Mouse (Mus musculus): ENCODE measurements around the gene Tmem106c.

Gene Tmem106c

GRCm38 (mm10) chr15:97954671-97955070 is 9.3 kb upstream of the Tmem106c start:
- no peak for DNase-seq

- no peak for DNase-seq
These were observed 8.7 kb upstream of the Tmem106c start for GRCm38 (mm10) chr15:97955286-97955685.

- DNase-seq: no peak
These were observed 8.3 kb upstream of the Tmem106c start for GRCm38 (mm10) chr15:97955742-97956141.

- no peak for DNase-seq
These were observed 7.6 kb upstream of the Tmem106c start for GRCm38 (mm10) chr15:97956416-97956815.

GRCm38 (mm10) chr15:97963329-97963988 is 541 bp upstream of the Tmem106c start:
- no peak for DNase-seq

- no peak for DNase-seq
These were observed 812 bp downstream of the Tmem106c start for GRCm38 (mm10) chr15:97964836-97965187.

GRCm38 (mm10) chr15:97965311-97966045 is 1.5 kb downstream of the Tmem106c start:
- DNase-seq: no peak

- peak; percentile 47 for DNase-seq
These were observed 6.3 kb downstream of the Tmem106c start for GRCm38 (mm10) chr15:97970299-97970698.

- no peak for DNase-seq
These were observed 8.6 kb downstream of the Tmem106c start for GRCm38 (mm10) chr15:97972580-97972979.

- DNase-seq: no peak
These were observed 9.4 kb downstream of the Tmem106c start for GRCm38 (mm10) chr15:97973248-97974005.

- no peak for DNase-seq
These were observed 17.6 kb downstream of the Tmem106c start for GRCm38 (mm10) chr15:97981560-97981959.

- DNase-seq: no peak
These were observed 25.5 kb downstream of the Tmem106c start for GRCm38 (mm10) chr15:97989544-97989943.

- DNase-seq: no peak
These were observed 26.1 kb downstream of the Tmem106c start for GRCm38 (mm10) chr15:97990124-97990523.

- no peak for DNase-seq
These were observed 26.7 kb downstream of the Tmem106c start for GRCm38 (mm10) chr15:97990721-97991120.

- no peak for DNase-seq
These were observed 27.4 kb downstream of the Tmem106c start for GRCm38 (mm10) chr15:97991285-97991895.

GRCm38 (mm10) chr15:97992027-97992711 is 28.2 kb downstream of the Tmem106c start:
- DNase-seq: no peak

GRCm38 (mm10) chr15:97992712-97993286 is 28.8 kb downstream of the Tmem106c start:
- DNase-seq: peak; percentile 71

GRCm38 (mm10) chr15:97996716-97997256 is 32.8 kb downstream of the Tmem106c start:
- DNase-seq: no peak

GRCm38 (mm10) chr15:97999546-97999945 is 35.5 kb downstream of the Tmem106c start:
- no peak for DNase-seq

GRCm38 (mm10) chr15:97999991-98000390 is 36.0 kb downstream of the Tmem106c start:
- DNase-seq: no peak

GRCm38 (mm10) chr15:98001321-98002112 is 37.5 kb downstream of the Tmem106c start:
- no peak for DNase-seq
